In genomic region chr1:136128944-136129589, GRCm38 (mm10) we compare ENCODE assay signal across 8 mouse cellular contexts. TPM values are rescaled to one million over a fixed set of nuclear protein-coding genes. Genes with fewer than 3 reads are reported as not detected.
DNase-seq lines count a peak whose midpoint lies in the region; ATAC-seq and TF ChIP-seq lines count a peak whose summit lies in the region.
"Had no signal": no experiment of that assay in that cellular context is flagged by ENCODE, and none has a peak within 500 bp of the region (broad histone marks: within the 10 kb centered on the region; RNA-seq: fewer than 3 reads in every experiment).

No protein-coding gene starts in this region.

- H3K4me2 ChIP-seq in kidney, embryonic 14.5 days (replicated peaks; ENCODE audit: low read depth, low read length), result no peak overlapping the region
- H3K4me2 ChIP-seq in neural tube, embryonic 13.5 days, result no peak overlapping the region
- H3K4me2 ChIP-seq in neural tube, embryonic 15.5 days, result no peak overlapping the region
- 0 out of 2 replicates have a peak overlapping the region, but pooled peaks have one; percentile 74 for H3K4me2 ChIP-seq in hindbrain, postnatal 0 days (ENCODE audit: low read depth, low read length)
- no peak overlapping the region for H3K4me2 ChIP-seq in stomach, embryonic 15.5 days

- no peaks in the 10 kb centered on the region for H3K36me3 ChIP-seq in kidney, embryonic 14.5 days (ENCODE audit: control insufficient read depth, insufficient read depth, low read length)
- H3K36me3 ChIP-seq in neural tube, embryonic 13.5 days, result no peaks in the 10 kb centered on the region
- H3K36me3 ChIP-seq in neural tube, embryonic 15.5 days, result no peaks in the 10 kb centered on the region
- no peaks in the 10 kb centered on the region for H3K36me3 ChIP-seq in hindbrain, postnatal 0 days (ENCODE audit: insufficient read depth, low read length)
- no peaks in the 10 kb centered on the region for H3K36me3 ChIP-seq in stomach, embryonic 15.5 days

- peaks cover 45% of the 10 kb centered on the region for H3K4me1 ChIP-seq in kidney, embryonic 14.5 days (ENCODE audit: control insufficient read depth, insufficient read depth, low read length)
- H3K4me1 ChIP-seq in neural tube, embryonic 13.5 days (replicated peaks), result peaks cover 44% of the 10 kb centered on the region
- peaks cover 45% of the 10 kb centered on the region for H3K4me1 ChIP-seq in neural tube, embryonic 15.5 days
- peaks cover 24% of the 10 kb centered on the region for H3K4me1 ChIP-seq in hindbrain, postnatal 0 days (ENCODE audit: insufficient read depth, low read length)
- H3K4me1 ChIP-seq in stomach, embryonic 15.5 days, result peaks cover 66% of the 10 kb centered on the region

- no peak overlapping the region for H3K4me3 ChIP-seq in kidney, embryonic 14.5 days (ENCODE audit: low read length)
- no peak overlapping the region for H3K4me3 ChIP-seq in neural tube, embryonic 13.5 days
- no peak overlapping the region for H3K4me3 ChIP-seq in neural tube, embryonic 15.5 days (replicated peaks)
- H3K4me3 ChIP-seq in hindbrain, postnatal 0 days (ENCODE audit: low read length), result no peak overlapping the region
- H3K4me3 ChIP-seq in stomach, embryonic 15.5 days (replicated peaks), result no peak overlapping the region
- H3K4me3 ChIP-seq: gastrocnemius, adult 2 months had no signal

- TF ChIP-seq CTCF in hindbrain, postnatal 0 days (IDR thresholded peaks at IDR 0.05; ENCODE audit: low read depth), result no peak

- H3K9me3 ChIP-seq in kidney, embryonic 14.5 days (ENCODE audit: control insufficient read depth, low read length), result no peaks in the 10 kb centered on the region
- H3K9me3 ChIP-seq in neural tube, embryonic 13.5 days, result no peaks in the 10 kb centered on the region
- no peaks in the 10 kb centered on the region for H3K9me3 ChIP-seq in neural tube, embryonic 15.5 days (replicated peaks)
- H3K9me3 ChIP-seq in hindbrain, postnatal 0 days (ENCODE audit: low read length), result no peaks in the 10 kb centered on the region
- H3K9me3 ChIP-seq in stomach, embryonic 15.5 days, result no peaks in the 10 kb centered on the region

- H3K27ac ChIP-seq in kidney, embryonic 14.5 days (ENCODE audit: low read depth, low read length), result peak overlapping the region; percentile 30; the same call in 1 of the 2 replicates
- H3K27ac ChIP-seq in neural tube, embryonic 13.5 days (replicated peaks), result no peak overlapping the region
- H3K27ac ChIP-seq in neural tube, embryonic 15.5 days (replicated peaks), result no peak overlapping the region
- H3K27ac ChIP-seq in hindbrain, postnatal 0 days, result no peak overlapping the region
- peak overlapping the region; percentile 86; the same call in 1 of the 2 replicates for H3K27ac ChIP-seq in stomach, embryonic 15.5 days

- peaks cover 3% of the 10 kb centered on the region; the same call in 1 of the 2 replicates for H3K27me3 ChIP-seq in kidney, embryonic 14.5 days (ENCODE audit: control insufficient read depth, insufficient read depth, low read length)
- H3K27me3 ChIP-seq in neural tube, embryonic 13.5 days, result no peaks in the 10 kb centered on the region
- H3K27me3 ChIP-seq in neural tube, embryonic 15.5 days (replicated peaks), result no peaks in the 10 kb centered on the region
- no peaks in the 10 kb centered on the region for H3K27me3 ChIP-seq in hindbrain, postnatal 0 days (ENCODE audit: insufficient read depth, low read length)
- H3K27me3 ChIP-seq in stomach, embryonic 15.5 days (replicated peaks), result no peaks in the 10 kb centered on the region

- ATAC-seq in kidney, embryonic 14.5 days (ENCODE audit: low FRiP score, low TSS enrichment), result no peak
- ATAC-seq in neural tube, embryonic 13.5 days (ENCODE audit: low read depth), result no peak
- no peak for ATAC-seq in neural tube, embryonic 15.5 days (ENCODE audit: low FRiP score)
- ATAC-seq in hindbrain, postnatal 0 days, result no peak
- no peak for ATAC-seq in stomach, embryonic 15.5 days (ENCODE audit: insufficient read depth, low FRiP score, low read depth)

- 39% methylated on average over 4 of the region's 4 CpGs for WGBS in kidney, embryonic 14.5 days
- WGBS in neural tube, embryonic 13.5 days, result 64% methylated on average over 4 of the region's 4 CpGs
- 69% methylated on average over 4 of the region's 4 CpGs for WGBS in neural tube, embryonic 15.5 days
- WGBS in hindbrain, postnatal 0 days, result 55% methylated on average over 4 of the region's 4 CpGs
- 39% methylated on average over 4 of the region's 4 CpGs for WGBS in stomach, embryonic 15.5 days

- DNase-seq in kidney, adult 9 months, result no peak
- DNase-seq in hindbrain, postnatal 0 days (ENCODE audit: low spot score), result no peak
- DNase-seq in right cerebral cortex, postnatal 36 days (ENCODE audit: low spot score in 2 of 2), result no peak
- DNase-seq: gastrocnemius, adult 2 months had no signal

- H3K9ac ChIP-seq in kidney, embryonic 14.5 days (ENCODE audit: low read depth, low read length), result no peak overlapping the region; the same call in 1 of the 2 replicates
- H3K9ac ChIP-seq in neural tube, embryonic 13.5 days, result 0 out of 2 replicates have a peak overlapping the region, but pooled peaks have one; percentile 8
- H3K9ac ChIP-seq in neural tube, embryonic 15.5 days (replicated peaks), result no peak overlapping the region
- H3K9ac ChIP-seq in hindbrain, postnatal 0 days (replicated peaks; ENCODE audit: low read length), result no peak overlapping the region
- H3K9ac ChIP-seq in stomach, embryonic 15.5 days, result no peak overlapping the region

RNA-seq across cellular contexts. Expression of gene Kif21b, which starts 2.1 kb away (rescaled TPM):
- 3.2 and 3.3 TPM in 2 replicates for polyA plus RNA-seq in kidney, embryonic 14.5 days (2014; fragmentation: Nextera tagmentation; extraction: Ambion mirVana)
- polyA plus RNA-seq in neural tube, embryonic 13.5 days (2015; fragmentation: Nextera tagmentation; extraction: Ambion mirVana), result 34.6 and 41.7 TPM in 2 replicates
- polyA plus RNA-seq in neural tube, embryonic 15.5 days (2015; fragmentation: Nextera tagmentation; extraction: Ambion mirVana), result 32.3 and 37.1 TPM in 2 replicates
- 144 and 155 TPM in 2 replicates for total RNA-seq in hindbrain, postnatal 0 days (2014; rRNA removed)
- polyA plus RNA-seq in hindbrain, postnatal 0 days (2015; fragmentation: Nextera tagmentation; extraction: Ambion mirVana), result 22.6 and 26.8 TPM in 2 replicates
- 3.3 and 3.8 TPM in 2 replicates for polyA plus RNA-seq in stomach, embryonic 15.5 days (2015; fragmentation: Nextera tagmentation; extraction: Ambion mirVana)

Comparison
In these comparisons a context has a peak if more than half of its experiments do, and no peak if none do; other contexts are left out.
1. H3K27ac ChIP-seq: peak in kidney, embryonic 14.5 days (single experiment) and stomach, embryonic 15.5 days (single experiment); none in neural tube, embryonic 13.5 days (single experiment), neural tube, embryonic 15.5 days (single experiment) and hindbrain, postnatal 0 days (single experiment).